Mouse (Mus musculus): ENCODE data around the gene Nlgn3. TPM values are rescaled to one million over a fixed set of nuclear protein-coding genes. Genes with fewer than 3 reads are reported as not detected.

Gene Nlgn3
- polyA plus RNA-seq, 1 experiment from 2014 or later: 0.06 TPM

- no peak overlapping the region for H3K9ac ChIP-seq (replicated peaks)
- no peak overlapping the region for H3K4me3 ChIP-seq (ENCODE audit: low read depth, low read length)
- peaks cover 6% of the 10 kb centered on the region; the same call in 1 of the 2 replicates for H3K27me3 ChIP-seq (ENCODE audit: insufficient read depth, low read length)
- ATAC-seq (no peak), DNase-seq (no peak)
- H3K9me3 ChIP-seq (ENCODE audit: low read length): no peaks in the 10 kb centered on the region
- no peaks in the 10 kb centered on the region; the same call in 1 of the 2 replicates for H3K36me3 ChIP-seq (replicated peaks; ENCODE audit: insufficient read depth, low read length)
- no peaks in the 10 kb centered on the region for H3K4me1 ChIP-seq (ENCODE audit: insufficient read depth)
- TF ChIP-seq EP300 (IDR thresholded peaks at IDR 0.05; ENCODE audit: low read depth) (no peak), CTCF (IDR thresholded peaks at IDR 0.05; ENCODE audit: low read depth) (no peak)
- H3K4me2 ChIP-seq (ENCODE audit: low read depth, low read length): peak overlapping the region; percentile 18; the same call in 1 of the 2 replicates
- H3K27ac ChIP-seq (ENCODE audit: low read depth): no peak overlapping the region
- 48% methylated on average over 13 of the region's 13 CpGs for WGBS (ENCODE audit: insufficient replicate concordance)
These were observed 782 bp downstream of the Nlgn3 start for GRCm38 (mm10) chrX:101299473-101300426.

- TF ChIP-seq EP300 (IDR thresholded peaks at IDR 0.05; ENCODE audit: low read depth) (no peak), CTCF (IDR thresholded peaks at IDR 0.05; ENCODE audit: low read depth) (no peak)
- no peak for ATAC-seq
- H3K9ac ChIP-seq (replicated peaks): no peak overlapping the region
- no peak overlapping the region for H3K4me3 ChIP-seq (ENCODE audit: low read depth, low read length)
- no peak overlapping the region for H3K4me2 ChIP-seq (ENCODE audit: low read depth, low read length)
- no peak overlapping the region for H3K27ac ChIP-seq (ENCODE audit: low read depth)
- no peaks in the 10 kb centered on the region for H3K4me1 ChIP-seq (ENCODE audit: insufficient read depth)
- 48% methylated on average over 13 of the region's 13 CpGs for WGBS (ENCODE audit: insufficient replicate concordance)
- no peaks in the 10 kb centered on the region for H3K9me3 ChIP-seq (ENCODE audit: low read length)
- no peak for DNase-seq
- H3K36me3 ChIP-seq (replicated peaks; ENCODE audit: insufficient read depth, low read length): no peaks in the 10 kb centered on the region; the same call in 1 of the 2 replicates
- peaks cover 9% of the 10 kb centered on the region; the same call in 1 of the 2 replicates for H3K27me3 ChIP-seq (ENCODE audit: insufficient read depth, low read length)
These were observed 1.6 kb downstream of the Nlgn3 start for GRCm38 (mm10) chrX:101300427-101301030.

DNA sequence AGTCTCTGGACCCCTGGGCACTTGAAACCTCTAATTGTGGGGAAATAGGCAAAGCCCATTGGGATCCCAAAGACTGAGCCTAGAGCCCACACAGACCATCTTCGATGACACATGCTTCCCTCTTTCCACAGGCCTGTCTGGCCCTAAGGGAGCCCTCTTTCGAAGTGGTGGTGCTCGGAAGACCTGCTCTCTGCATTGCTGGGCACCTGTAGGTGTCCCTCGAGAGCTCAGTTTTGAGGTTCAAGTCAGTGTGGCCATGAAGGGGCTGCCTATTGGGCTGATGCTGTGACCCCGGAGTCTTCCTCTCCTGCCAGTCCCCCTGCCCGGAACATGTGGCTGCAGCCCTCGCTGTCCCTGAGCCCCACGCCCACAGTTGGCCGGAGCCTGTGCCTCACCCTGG, 2.7 kb downstream of the Nlgn3 start:
- no peak for ATAC-seq
- peaks cover 9% of the 10 kb centered on the region; the same call in 1 of the 2 replicates for H3K27me3 ChIP-seq (ENCODE audit: insufficient read depth, low read length)
- no peak for TF ChIP-seq CTCF (IDR thresholded peaks at IDR 0.05; ENCODE audit: low read depth)
- no peak for TF ChIP-seq EP300 (IDR thresholded peaks at IDR 0.05; ENCODE audit: low read depth)
- H3K9ac ChIP-seq (replicated peaks): no peak overlapping the region
- no peak overlapping the region for H3K4me3 ChIP-seq (ENCODE audit: low read depth, low read length)
- no peak overlapping the region for H3K4me2 ChIP-seq (ENCODE audit: low read depth, low read length)
- H3K27ac ChIP-seq (ENCODE audit: low read depth): no peak overlapping the region
- no peak for DNase-seq
- no peaks in the 10 kb centered on the region; the same call in 1 of the 2 replicates for H3K36me3 ChIP-seq (replicated peaks; ENCODE audit: insufficient read depth, low read length)
- 79% methylated on average over 9 of the region's 9 CpGs for WGBS (ENCODE audit: insufficient replicate concordance)
- no peaks in the 10 kb centered on the region for H3K9me3 ChIP-seq (ENCODE audit: low read length)
- no peaks in the 10 kb centered on the region for H3K4me1 ChIP-seq (ENCODE audit: insufficient read depth)

DNA sequence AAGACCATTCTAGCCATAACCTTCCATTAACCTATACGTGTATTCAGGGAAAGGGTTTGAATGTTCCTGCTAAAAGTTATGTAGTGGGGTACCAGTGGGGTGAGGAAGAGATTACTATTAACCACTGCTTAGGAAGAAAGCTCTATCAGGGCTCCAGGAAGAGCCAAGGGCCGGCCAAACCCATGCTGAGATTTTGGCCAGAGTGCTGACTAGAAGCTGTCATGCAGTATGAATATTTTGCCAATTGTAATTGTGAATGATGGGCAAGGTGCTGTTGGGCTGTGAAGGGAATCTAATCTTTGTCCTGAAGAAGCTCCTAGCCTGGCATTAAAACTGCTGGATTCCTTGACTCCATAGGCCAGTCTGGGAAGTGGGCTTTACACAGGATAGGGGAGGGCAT, 5.7 kb downstream of the Nlgn3 start:
- no peak overlapping the region for H3K27ac ChIP-seq (ENCODE audit: low read depth)
- no peak overlapping the region for H3K9ac ChIP-seq (replicated peaks)
- TF ChIP-seq EP300 (IDR thresholded peaks at IDR 0.05; ENCODE audit: low read depth) (no peak), CTCF (IDR thresholded peaks at IDR 0.05; ENCODE audit: low read depth) (no peak)
- no peaks in the 10 kb centered on the region for H3K9me3 ChIP-seq (ENCODE audit: low read length)
- H3K4me3 ChIP-seq (ENCODE audit: low read depth, low read length): no peak overlapping the region
- DNase-seq (no peak), ATAC-seq (no peak)
- H3K4me2 ChIP-seq (ENCODE audit: low read depth, low read length): no peak overlapping the region
- H3K4me1 ChIP-seq (ENCODE audit: insufficient read depth): no peaks in the 10 kb centered on the region
- H3K27me3 ChIP-seq (ENCODE audit: insufficient read depth, low read length): peaks cover 9% of the 10 kb centered on the region; the same call in 1 of the 2 replicates
- 70% methylated on average over 2 of the region's 2 CpGs for WGBS (ENCODE audit: insufficient replicate concordance)
- H3K36me3 ChIP-seq (replicated peaks; ENCODE audit: insufficient read depth, low read length): no peaks in the 10 kb centered on the region

DNA sequence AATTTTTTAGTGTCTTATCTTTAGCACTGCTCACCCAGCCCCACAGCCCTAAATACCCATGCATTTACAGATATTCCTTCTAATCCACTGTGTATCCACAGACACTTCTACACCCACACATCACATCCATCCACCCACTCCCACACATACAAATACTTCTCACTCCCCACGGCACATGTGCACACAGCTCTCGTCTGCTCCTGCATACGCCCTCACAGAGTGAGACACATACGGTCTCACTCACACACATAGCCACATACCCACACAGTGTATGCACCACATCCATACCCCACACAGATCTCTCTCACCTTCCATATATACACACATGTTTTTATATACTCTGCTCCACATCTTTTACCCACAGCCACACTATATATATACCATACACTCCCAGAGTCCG, 10.3 kb downstream of the Nlgn3 start:
- TF ChIP-seq EP300 (IDR thresholded peaks at IDR 0.05; ENCODE audit: low read depth) (no peak), CTCF (IDR thresholded peaks at IDR 0.05; ENCODE audit: low read depth) (no peak)
- Histone ChIP-seq H3K27ac (ENCODE audit: low read depth) (no peak overlapping the region), H3K4me1 (ENCODE audit: insufficient read depth) (no peaks in the 10 kb centered on the region), H3K27me3 (ENCODE audit: insufficient read depth, low read length) (peaks cover 6% of the 10 kb centered on the region), H3K4me3 (ENCODE audit: low read depth, low read length) (no peak overlapping the region), H3K4me2 (ENCODE audit: low read depth, low read length) (no peak overlapping the region), H3K9ac (replicated peaks) (no peak overlapping the region), H3K9me3 (ENCODE audit: low read length) (no peaks in the 10 kb centered on the region), H3K36me3 (replicated peaks; ENCODE audit: insufficient read depth, low read length) (no peaks in the 10 kb centered on the region)
- 89% methylated on average over 5 of the region's 5 CpGs for WGBS (ENCODE audit: insufficient replicate concordance)
- DNase-seq: no peak
- ATAC-seq: no peak

Measured in liver, postnatal 0 days (tissue).